Mouse (Mus musculus) ovary, adult 10 weeks (tissue): Measurements from ENCODE around the gene Secisbp2l. TPM values are rescaled to one million over a fixed set of nuclear protein-coding genes. Genes with fewer than 3 reads are reported as not detected.

ENCODE experiments used
- polyA plus RNA-seq: library from polyadenylated mRNA; stranded (reverse); fragments of 350-450 nt; fragmentation: Illumina TruSeq; extraction: RNeasy Lipid Tissue Mini Kit (QIAGEN cat#74804); gene quantifications from one replicate; pipeline ENCODE4 v1.2.3, GENCODE M21; 2014

Secisbp2l gene
- polyA plus RNA-seq, result 71.1 TPM

GRCm38 (mm10) chr2:125782719-125783109 lies at the start of gene Secisbp2l:
Secisbp2l (minus strand) TSS chr2:125782870.

GRCm38 (mm10) chr2:125724086-125724430 lies 58.6 kb downstream of the Secisbp2l start, which contains the start of gene Shc4:
Shc4 (minus strand) TSS chr2:125724148.

Other genes with a start within 250 kb of the Secisbp2l start
- 1.5 TPM for gene Cep152, start 157.8 kb downstream of the Secisbp2l start, polyA plus RNA-seq
- 626 TPM for gene Eid1, start 109.8 kb downstream of the Secisbp2l start, polyA plus RNA-seq
- gene Shc4, start 58.7 kb downstream of the Secisbp2l start, polyA plus RNA-seq, result 2.1 TPM
- gene Galk2, start 76.2 kb upstream of the Secisbp2l start, polyA plus RNA-seq, result 80.7 TPM
- 695 TPM for gene Cops2, start 76.3 kb upstream of the Secisbp2l start, polyA plus RNA-seq